In the genomic region with DNA sequence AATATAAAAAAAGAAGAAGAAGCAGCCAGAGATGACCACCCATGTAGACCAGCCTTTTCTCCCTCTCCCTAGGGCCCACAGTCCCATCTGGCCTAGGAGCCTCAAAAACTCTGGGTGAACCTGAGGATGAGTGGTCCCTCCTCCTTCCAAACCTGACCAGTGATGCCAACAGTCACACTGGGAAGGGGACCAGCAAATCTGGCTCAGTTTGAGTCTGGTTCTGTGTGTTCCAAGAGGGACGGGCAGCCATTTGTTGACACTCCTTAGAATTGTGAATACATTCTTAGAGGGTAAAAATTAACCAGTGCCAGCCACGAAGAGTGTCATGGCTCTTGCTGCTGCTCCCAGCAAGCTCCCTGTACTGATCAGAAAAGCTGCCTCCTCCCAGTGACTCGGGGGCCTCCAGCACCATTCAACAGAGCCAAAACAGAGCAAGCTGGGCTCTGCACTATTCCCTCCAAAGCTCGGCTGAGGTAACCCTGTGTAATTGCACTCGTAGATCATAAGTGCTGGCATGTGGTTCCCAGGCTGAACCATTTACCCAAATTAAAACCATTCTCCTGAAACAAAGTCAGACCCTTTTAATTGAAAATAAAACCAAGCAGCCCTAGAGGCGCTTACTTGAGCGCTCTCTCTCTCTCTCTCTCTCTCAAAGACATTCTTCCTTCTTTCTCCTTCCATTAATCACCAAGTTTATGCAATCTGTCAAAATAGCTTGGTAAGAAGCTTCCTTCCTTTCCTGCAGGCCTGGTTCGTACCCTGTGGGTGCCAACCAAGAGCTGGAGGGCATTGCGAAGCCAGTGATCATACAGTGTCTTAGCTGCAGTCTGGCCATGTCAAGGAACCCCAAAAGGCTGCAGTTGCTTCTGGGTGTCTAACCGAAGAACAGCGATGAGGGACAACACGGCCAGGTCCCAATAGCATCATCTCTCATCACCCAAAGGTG, we compare ENCODE assay signal across 9 mouse cellular contexts. TPM values are rescaled to one million over a fixed set of nuclear protein-coding genes. Genes with fewer than 3 reads are reported as not detected.
DNase-seq lines count a peak whose midpoint lies in the region; ATAC-seq and TF ChIP-seq lines count a peak whose summit lies in the region.
"Had no signal": no experiment of that assay in that cellular context is flagged by ENCODE, and none has a peak within 500 bp of the region (broad histone marks: within the 10 kb centered on the region; RNA-seq: fewer than 3 reads in every experiment).

No protein-coding gene starts in this region.

- DNase-seq in kidney, adult 2 months, result peak; percentile 75
- no peak for DNase-seq in kidney, adult 18-20 months
- peak; percentile 67 for DNase-seq in embryo, embryonic 11 days
- no peak for DNase-seq in lung, postnatal 14 days
- no peak for DNase-seq in layer of hippocampus, adult 11-12 months (ENCODE audit: low spot score)
- no peak for DNase-seq in left cerebral cortex, adult 11 months (ENCODE audit: low spot score)
- DNase-seq: lung, postnatal 36 days had no signal

- H3K9ac ChIP-seq in intestine, embryonic 16.5 days (ENCODE audit: low read depth, low read length), result no peak overlapping the region

- peak; percentile 21; the same call in 1 of the 2 replicates for ATAC-seq in intestine, embryonic 16.5 days
- peak; percentile 78 for ATAC-seq in megakaryocyte progenitor cell, adult 5-6 weeks (replicated peaks; ENCODE audit: poor library complexity)

- 48% methylated on average over 12 of the region's 12 CpGs for WGBS in kidney, adult 2 months
- 51% methylated on average over 12 of the region's 12 CpGs for WGBS in intestine, embryonic 16.5 days

- no peak overlapping the region for H3K4me3 ChIP-seq in kidney, adult 2 months (ENCODE audit: insufficient read depth, low read depth, low read length)
- H3K4me3 ChIP-seq in intestine, embryonic 16.5 days (ENCODE audit: low read length), result no peak overlapping the region

- peaks cover 56% of the 10 kb centered on the region for H3K4me1 ChIP-seq in kidney, adult 2 months (ENCODE audit: control insufficient read depth, insufficient read depth, low read length)
- peaks cover 67% of the 10 kb centered on the region for H3K4me1 ChIP-seq in intestine, embryonic 16.5 days (ENCODE audit: control insufficient read depth, insufficient read depth, low read length)

- H3K36me3 ChIP-seq in kidney, adult 2 months (ENCODE audit: control insufficient read depth, insufficient read depth, low read length), result no peaks in the 10 kb centered on the region
- 0 out of 2 replicates have a peak, but pooled peaks cover 4% of the 10 kb centered on the region for H3K36me3 ChIP-seq in intestine, embryonic 16.5 days (ENCODE audit: control insufficient read depth, insufficient read depth, low read length)

- no peak overlapping the region for H3K4me2 ChIP-seq in intestine, embryonic 16.5 days (ENCODE audit: low read depth, low read length)

- no peaks in the 10 kb centered on the region for H3K27me3 ChIP-seq in kidney, adult 2 months (replicated peaks; ENCODE audit: control insufficient read depth, insufficient read depth, low read length)
- no peaks in the 10 kb centered on the region for H3K27me3 ChIP-seq in intestine, embryonic 16.5 days (replicated peaks; ENCODE audit: control insufficient read depth, insufficient read depth, low read length)

- H3K9me3 ChIP-seq in intestine, embryonic 16.5 days (ENCODE audit: control insufficient read depth, low read length), result no peaks in the 10 kb centered on the region

- peak overlapping the region; percentile 70 for H3K27ac ChIP-seq in kidney, adult 2 months (ENCODE audit: insufficient read depth, low read depth, low read length)
- peak overlapping the region; percentile 30; the same call in 1 of the 2 replicates for H3K27ac ChIP-seq in intestine, embryonic 16.5 days (ENCODE audit: low read length)

- TF ChIP-seq CTCF in kidney, adult 2 months (conservative IDR thresholded peaks at IDR 0.05; ENCODE audit: insufficient read depth, insufficient read length, low read depth, low read length), result no peak

- TF ChIP-seq POLR2A in kidney, adult 2 months (IDR thresholded peaks at IDR 0.05; ENCODE audit: low read depth, low read length), result no peak

RNA-seq across cellular contexts. Expression of gene Tns3, which starts 7.6 kb away (rescaled TPM):
- polyA plus RNA-seq in kidney, adult 2 months (2012; rRNA removed), result 63.7 and 70.5 TPM in 2 replicates
- 18.7 and 21.0 TPM in 2 replicates for polyA plus RNA-seq in intestine, embryonic 16.5 days (2015; fragmentation: Nextera tagmentation; extraction: Ambion mirVana)
- 20.8 and 27.0 TPM in 2 replicates for total RNA-seq in megakaryocyte progenitor cell, adult 5-6 weeks (2015)
- 11.5 and 11.7 TPM in 2 replicates for total RNA-seq in megakaryocyte progenitor cell, adult 5-6 weeks (2017)

Comparison
In these comparisons a context has a peak if more than half of its experiments do, and no peak if none do; other contexts are left out.
1. DNase-seq: peak in kidney, adult 2 months (single experiment) and embryo, embryonic 11 days (single experiment); none in kidney, adult 18-20 months (single experiment), lung, postnatal 14 days (single experiment), layer of hippocampus, adult 11-12 months (single experiment) and left cerebral cortex, adult 11 months (single experiment).